Mouse (Mus musculus) embryo, embryonic 11 days (tissue): Measurements from ENCODE around the gene Colec11.

Source experiments
- DNase-seq: peaks from one replicate; pipeline ENCODE4 v3.0.0-alpha.2; 2015

Gene Colec11

GRCm38 (mm10) chr12:28598526-28598991, 24.6 kb downstream of the Colec11 start:
- DNase-seq, result peak; percentile 30

DNA sequence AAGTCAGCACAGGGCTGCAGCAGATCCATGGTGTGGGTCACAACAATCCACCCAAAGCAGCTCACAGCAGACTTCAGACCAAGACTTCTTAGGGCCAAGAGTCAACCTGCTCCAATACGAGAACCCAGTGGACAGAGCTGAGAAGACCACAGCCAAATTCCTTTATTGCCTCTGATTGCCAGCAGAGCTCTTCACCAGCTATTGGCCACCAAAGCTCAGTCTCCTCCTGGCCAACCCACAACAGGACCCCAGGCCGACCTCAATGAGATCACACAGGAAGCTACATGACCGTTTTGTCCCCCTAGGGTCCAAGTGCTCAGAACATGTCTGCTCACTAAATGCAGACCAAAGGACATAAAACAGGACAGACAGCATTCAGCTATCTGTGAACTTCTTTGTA, 25.1 kb downstream of the Colec11 start:
- DNase-seq, result no peak

- no peak for DNase-seq
Measured at GRCm38 (mm10) chr12:28597699-28598098, 25.5 kb downstream of the Colec11 start.

GRCm38 (mm10) chr12:28596851-28597250, 26.3 kb downstream of the Colec11 start:
- no peak for DNase-seq

DNA sequence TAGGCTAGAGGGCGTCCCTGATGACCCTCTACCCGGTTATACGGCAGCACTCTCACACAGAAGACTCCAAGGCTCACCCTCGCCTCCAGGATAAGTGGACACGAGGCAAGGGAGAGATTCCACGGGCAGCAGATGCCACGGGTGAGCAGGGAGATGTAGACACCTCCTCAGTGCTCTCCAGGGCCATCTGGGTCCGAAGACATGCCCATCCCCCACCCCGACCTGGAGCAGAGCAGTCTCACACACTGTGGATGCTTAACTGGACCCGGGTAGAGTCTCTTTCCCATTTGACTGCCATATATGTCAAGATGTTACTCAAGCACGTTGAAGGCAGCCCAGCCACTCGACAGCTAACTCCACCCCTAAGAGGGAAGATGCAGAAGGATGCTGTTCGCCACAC, 32.7 kb downstream of the Colec11 start:
- no peak for DNase-seq

- DNase-seq, result peak; percentile 87
Measured at GRCm38 (mm10) chr12:28589090-28589868, 33.9 kb downstream of the Colec11 start.

- DNase-seq, result no peak
Measured at GRCm38 (mm10) chr12:28587949-28588348, 35.2 kb downstream of the Colec11 start.

- DNase-seq, result no peak
Measured at GRCm38 (mm10) chr12:28584036-28584435, 39.1 kb downstream of the Colec11 start.

- DNase-seq, result no peak
Measured at GRCm38 (mm10) chr12:28582423-28582822, 40.8 kb downstream of the Colec11 start, which contains the start of gene Allc. Gene Allc, minus strand, starts transcription at chr12:28582523.

DNA sequence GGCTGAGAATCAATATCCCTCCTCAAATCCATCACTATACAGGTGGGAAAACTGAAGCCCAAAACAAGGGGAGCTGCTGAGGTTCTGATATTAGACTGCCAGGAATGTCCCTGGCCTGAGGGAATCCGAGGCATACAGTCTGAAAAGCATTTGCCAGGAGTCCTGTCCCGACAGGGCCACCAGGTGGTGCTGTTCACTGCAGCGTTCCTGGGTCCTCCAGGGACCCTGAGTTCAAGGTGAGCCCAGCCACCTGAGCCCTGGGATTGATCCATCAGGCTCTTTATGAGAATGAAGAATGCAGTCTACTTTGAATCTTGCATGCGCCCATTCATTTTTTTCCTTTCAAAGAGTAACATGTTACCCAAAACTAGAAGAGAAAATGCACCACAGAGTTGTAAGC, 44.0 kb downstream of the Colec11 start:
- DNase-seq, result peak; percentile 39

DNA sequence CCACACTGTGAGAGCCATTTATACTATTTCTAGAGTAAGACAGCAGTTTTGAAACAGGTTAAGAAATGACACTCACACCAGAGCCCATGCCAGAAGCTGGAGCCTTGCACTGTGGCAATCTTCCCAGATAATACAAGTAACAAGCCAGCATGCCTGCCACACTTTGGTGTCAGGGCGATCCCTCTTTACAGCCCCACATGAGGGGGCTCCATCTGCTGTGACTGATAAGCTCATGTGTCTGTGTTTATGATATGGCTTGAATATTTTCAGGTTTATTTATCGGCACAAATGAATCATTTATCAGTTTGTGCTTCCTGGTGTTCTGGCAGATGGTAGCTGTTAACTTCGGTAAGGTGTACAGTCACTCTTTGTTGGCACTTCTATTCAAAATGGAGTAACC, 45.0 kb downstream of the Colec11 start:
- no peak for DNase-seq

- DNase-seq, result no peak
Measured at GRCm38 (mm10) chr12:28575366-28576070, 47.7 kb downstream of the Colec11 start.

- DNase-seq, result no peak
Measured at GRCm38 (mm10) chr12:28572241-28572640, 50.9 kb downstream of the Colec11 start.

DNA sequence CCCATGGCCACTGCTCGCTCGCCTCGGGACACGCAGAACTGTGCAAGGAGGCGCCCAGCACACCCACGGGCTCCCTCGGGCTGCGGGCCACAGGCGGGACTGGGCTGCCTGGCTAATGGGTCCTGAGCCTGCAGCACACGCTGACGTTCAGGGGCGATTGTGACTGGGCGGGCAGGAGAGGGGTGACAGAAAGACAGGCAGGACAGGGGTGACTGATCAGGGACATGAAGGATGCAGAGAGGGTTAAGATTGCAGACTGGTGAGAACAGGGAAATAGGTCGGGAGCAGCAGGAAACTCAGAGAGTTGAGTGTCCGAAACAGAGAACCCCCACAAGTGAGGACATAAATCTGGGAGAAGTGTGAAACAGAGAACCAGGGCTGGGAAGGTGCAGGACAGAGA, 70.9 kb downstream of the Colec11 start, which contains the start of gene Dcdc2c:
Dcdc2c (minus strand) TSS at position 101 of the 400 bp plus-strand sequence.
- DNase-seq, result no peak

DNA sequence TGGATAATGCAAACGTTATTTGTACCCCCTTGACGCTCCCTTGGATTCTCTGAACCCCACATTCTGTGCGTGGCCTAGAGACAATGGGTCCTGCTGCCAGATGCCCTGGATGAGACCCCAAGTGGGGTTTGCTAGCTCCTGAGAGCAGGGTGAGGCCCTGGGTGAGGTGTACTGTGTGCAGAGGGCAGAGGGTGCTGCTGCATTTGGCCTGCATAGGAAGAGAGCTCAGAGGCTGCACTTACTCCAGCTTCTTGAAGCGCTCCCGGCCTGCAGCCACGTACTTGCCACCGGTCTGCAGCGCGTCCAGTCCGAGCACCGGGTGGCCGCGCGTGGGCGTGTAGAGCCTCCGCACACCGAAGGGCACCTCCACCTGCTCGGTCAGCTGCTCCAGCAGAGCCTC, 71.4 kb downstream of the Colec11 start:
- no peak for DNase-seq

- no peak for DNase-seq
Measured at GRCm38 (mm10) chr12:28548887-28549286, 74.3 kb downstream of the Colec11 start.
